Mouse (Mus musculus): Measurements from ENCODE around the gene Fgfr1op2. TPM values are rescaled to one million over a fixed set of nuclear protein-coding genes. Genes with fewer than 3 reads are reported as not detected.

The Fgfr1op2 gene
- 65.4 and 84.3 TPM in 2 replicates for polyA plus RNA-seq (2012; ENCODE audit: low replicate concordance)

DNA sequence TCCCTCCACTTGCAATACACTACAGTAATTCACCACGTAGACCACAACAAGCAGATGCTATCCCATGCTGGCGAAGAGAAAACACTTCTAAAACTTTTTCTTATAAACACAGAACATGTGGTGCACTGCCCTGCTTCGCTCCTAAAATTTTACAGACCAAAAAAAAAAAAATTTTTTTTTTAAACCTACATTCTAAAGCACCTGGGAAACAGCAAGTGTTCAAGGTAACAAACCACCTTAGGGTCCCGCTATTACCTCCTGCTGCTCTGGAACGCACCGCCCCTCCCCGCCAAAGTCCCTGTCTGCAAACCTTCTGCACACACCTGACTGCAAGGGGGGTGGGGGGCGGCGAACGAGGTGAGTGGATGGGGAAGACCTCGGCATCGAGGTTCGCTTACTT lies at the start of gene Fgfr1op2:
Gene Fgfr1op2, plus strand, starts transcription at position 301 of the 400 bp plus-strand sequence.

DNA sequence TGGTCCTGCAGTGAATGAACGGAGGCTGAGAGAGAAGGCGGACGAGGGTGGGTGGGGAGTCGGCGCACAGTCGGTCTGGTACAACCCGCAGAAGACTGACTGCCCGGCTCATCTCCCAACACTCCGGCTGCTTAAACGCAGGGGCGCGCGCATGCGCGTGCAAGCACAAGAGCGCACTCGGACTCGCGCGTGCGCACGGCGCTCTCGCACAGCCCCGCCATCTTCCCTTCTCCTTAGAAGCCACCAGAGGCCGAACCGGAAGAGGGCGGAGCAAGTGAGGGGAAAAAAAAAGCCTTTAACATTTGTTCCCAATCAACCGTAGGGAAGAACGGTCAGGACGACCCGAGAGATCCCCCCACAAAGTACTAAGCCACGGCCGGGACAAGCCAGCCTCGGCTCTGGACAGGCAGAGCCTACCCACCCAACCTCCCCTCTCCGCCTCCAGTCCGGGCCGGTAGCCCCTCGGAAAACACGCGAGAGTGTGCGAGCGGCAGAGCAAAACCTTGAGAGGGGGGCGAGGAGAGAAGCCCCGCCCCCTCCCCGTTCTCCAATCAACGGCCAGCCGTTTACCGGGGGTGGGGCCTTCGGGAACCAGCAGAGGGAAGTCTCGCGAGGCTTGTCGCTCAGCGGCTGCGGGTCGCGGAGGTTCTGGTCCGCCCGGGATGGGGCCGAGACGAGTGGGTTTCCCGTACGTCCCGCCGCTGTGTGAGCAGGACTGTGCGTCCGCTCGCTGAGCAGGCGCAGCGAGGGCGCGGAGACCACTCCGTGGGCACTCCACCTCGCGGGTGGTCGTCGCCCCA lies 507 bp downstream of the Fgfr1op2 start, which contains the start of gene Ints13:
Gene Ints13, minus strand, starts transcription at position 526 of the 800 bp plus-strand sequence.

DNA sequence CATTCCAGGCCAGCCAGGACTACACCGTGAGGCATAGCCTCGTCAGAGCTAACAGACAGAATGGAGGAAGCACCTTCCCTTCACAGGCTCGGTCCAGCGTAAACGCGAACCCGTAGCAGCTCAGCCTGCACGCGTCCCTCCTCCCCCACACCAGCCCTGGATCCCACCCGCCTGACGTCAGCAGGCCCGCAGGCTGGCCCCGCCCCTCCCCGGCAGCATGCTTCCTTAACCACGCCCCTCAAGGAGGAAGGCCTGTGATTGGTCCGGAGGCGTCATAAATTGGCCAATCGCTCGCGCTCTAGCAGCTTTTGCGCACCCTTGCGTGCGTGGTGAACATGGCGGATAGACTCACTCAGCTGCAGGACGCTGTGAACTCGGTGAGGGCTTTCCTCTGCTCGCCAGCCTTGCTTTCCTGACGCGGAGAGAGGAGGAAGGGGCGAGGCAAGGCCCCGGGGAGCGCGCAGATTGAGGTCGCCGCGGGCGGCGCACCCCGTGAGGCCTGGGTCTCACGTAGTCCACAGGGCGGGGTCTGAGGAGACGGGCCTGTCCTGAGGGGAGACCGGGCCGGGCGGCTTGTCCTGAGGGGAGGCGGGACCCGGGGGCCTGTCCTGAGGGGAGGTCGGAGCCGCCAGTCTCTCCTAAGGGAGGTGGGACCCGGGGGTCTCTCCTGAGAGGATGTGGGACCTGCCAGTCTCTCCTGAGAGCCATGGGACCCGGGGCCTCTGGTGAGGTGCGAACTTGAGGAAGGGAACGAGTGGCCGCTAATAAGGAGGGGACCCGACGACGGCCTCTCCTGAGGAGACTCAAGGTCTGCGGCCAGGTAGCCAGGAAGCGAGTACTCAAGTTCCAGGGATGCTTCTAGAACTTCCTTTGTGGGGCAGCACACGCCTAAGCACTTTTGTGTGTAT lies 65.5 kb downstream of the Fgfr1op2 start, which contains the start of the genes Med21 and Tm7sf3:
Gene Med21, plus strand, starts transcription at position 272 of the 908 bp plus-strand sequence.
Gene Tm7sf3, minus strand, starts transcription at position 549 of the 908 bp plus-strand sequence.

Other genes starting within 250 kb of the Fgfr1op2 start
- gene Itpr2, start 75.0 kb upstream of the Fgfr1op2 start, polyA plus RNA-seq (2012; ENCODE audit: low replicate concordance) = 0.87 and 2.4 TPM in 2 replicates
- 9.9 and 31.2 TPM in 2 replicates for gene Ints13, start 632 bp downstream of the Fgfr1op2 start, polyA plus RNA-seq (2012; ENCODE audit: low replicate concordance)
- 1.6 and 1.9 TPM in 2 replicates for gene Med21, start 65.3 kb downstream of the Fgfr1op2 start, polyA plus RNA-seq (2012; ENCODE audit: low replicate concordance)
- gene Tm7sf3, start 65.6 kb downstream of the Fgfr1op2 start, polyA plus RNA-seq (2012; ENCODE audit: low replicate concordance) = 10.4 and 33.5 TPM in 2 replicates
- 0.26 and 0.67 TPM in 2 replicates for gene Stk38l, start 147.8 kb downstream of the Fgfr1op2 start, polyA plus RNA-seq (2012; ENCODE audit: low replicate concordance)
- gene Arntl2, start 218.9 kb downstream of the Fgfr1op2 start, polyA plus RNA-seq (2012; ENCODE audit: low replicate concordance) = 0.44 TPM in 1 of 2 replicates, not detected in the other

Measured in leukemia stem cell, adult 10-12 weeks (primary cell).